Mouse (Mus musculus) c-Kit-positive CD71-positive TER-119-positive erythroid progenitor cells, embryonic 14.5 days (primary cell): Measurements from ENCODE around the gene Atoh8.

Experiments
- DNase-seq: peaks from one replicate; pipeline ENCODE4 v3.0.0-alpha.2; 2013; ENCODE audit warnings: low spot score

Gene Atoh8

GRCm38 (mm10) chr6:72227665-72228265 lies 7.6 kb downstream of the Atoh8 start:
- DNase-seq: no peak

GRCm38 (mm10) chr6:72227011-72227410 lies 8.4 kb downstream of the Atoh8 start:
- DNase-seq: no peak

GRCm38 (mm10) chr6:72225686-72226085 lies 9.7 kb downstream of the Atoh8 start:
- no peak for DNase-seq

- no peak for DNase-seq
Measured at GRCm38 (mm10) chr6:72223892-72224291, 11.5 kb downstream of the Atoh8 start.

GRCm38 (mm10) chr6:72222876-72223275 lies 12.5 kb downstream of the Atoh8 start:
- DNase-seq: no peak

- DNase-seq: no peak
Measured at GRCm38 (mm10) chr6:72222271-72222724, 13.1 kb downstream of the Atoh8 start.

GRCm38 (mm10) chr6:72221271-72221670 lies 14.1 kb downstream of the Atoh8 start:
- DNase-seq: no peak

- no peak for DNase-seq
Measured at GRCm38 (mm10) chr6:72219549-72219948, 15.8 kb downstream of the Atoh8 start.

- DNase-seq: no peak
Measured at GRCm38 (mm10) chr6:72218281-72218680, 17.1 kb downstream of the Atoh8 start.

GRCm38 (mm10) chr6:72217415-72217784 lies 18.0 kb downstream of the Atoh8 start:
- DNase-seq: no peak

- DNase-seq: no peak
Measured at GRCm38 (mm10) chr6:72216681-72217414, 18.5 kb downstream of the Atoh8 start.

- DNase-seq: no peak
Measured at GRCm38 (mm10) chr6:72215582-72215981, 19.8 kb downstream of the Atoh8 start.

- DNase-seq: no peak
Measured at GRCm38 (mm10) chr6:72211360-72211759, 24.0 kb downstream of the Atoh8 start.

- no peak for DNase-seq
Measured at GRCm38 (mm10) chr6:72210823-72211222, 24.6 kb downstream of the Atoh8 start.

- no peak for DNase-seq
Measured at GRCm38 (mm10) chr6:72209738-72210137, 25.6 kb downstream of the Atoh8 start.

GRCm38 (mm10) chr6:72208406-72209045 lies 26.9 kb downstream of the Atoh8 start:
- no peak for DNase-seq

GRCm38 (mm10) chr6:72206021-72206420 lies 29.4 kb downstream of the Atoh8 start:
- no peak for DNase-seq

- no peak for DNase-seq
Measured at GRCm38 (mm10) chr6:72204858-72205257, 30.5 kb downstream of the Atoh8 start.

- no peak for DNase-seq
Measured at GRCm38 (mm10) chr6:72203279-72203678, 32.1 kb downstream of the Atoh8 start.

GRCm38 (mm10) chr6:72202732-72203131 lies 32.6 kb downstream of the Atoh8 start:
- DNase-seq: no peak

- DNase-seq: no peak
Measured at GRCm38 (mm10) chr6:72200595-72201256, 34.7 kb downstream of the Atoh8 start.

GRCm38 (mm10) chr6:72197515-72197914 lies 37.9 kb downstream of the Atoh8 start:
- DNase-seq: no peak

GRCm38 (mm10) chr6:72196660-72197059 lies 38.7 kb downstream of the Atoh8 start:
- DNase-seq: no peak
